Mouse (Mus musculus): Measurements from ENCODE around the gene Setd6. TPM values are rescaled to one million over a fixed set of nuclear protein-coding genes. Genes with fewer than 3 reads are reported as not detected.

Gene Setd6
- polyA plus RNA-seq, 1 experiment from 2014 or later = 19.3 TPM

DNA sequence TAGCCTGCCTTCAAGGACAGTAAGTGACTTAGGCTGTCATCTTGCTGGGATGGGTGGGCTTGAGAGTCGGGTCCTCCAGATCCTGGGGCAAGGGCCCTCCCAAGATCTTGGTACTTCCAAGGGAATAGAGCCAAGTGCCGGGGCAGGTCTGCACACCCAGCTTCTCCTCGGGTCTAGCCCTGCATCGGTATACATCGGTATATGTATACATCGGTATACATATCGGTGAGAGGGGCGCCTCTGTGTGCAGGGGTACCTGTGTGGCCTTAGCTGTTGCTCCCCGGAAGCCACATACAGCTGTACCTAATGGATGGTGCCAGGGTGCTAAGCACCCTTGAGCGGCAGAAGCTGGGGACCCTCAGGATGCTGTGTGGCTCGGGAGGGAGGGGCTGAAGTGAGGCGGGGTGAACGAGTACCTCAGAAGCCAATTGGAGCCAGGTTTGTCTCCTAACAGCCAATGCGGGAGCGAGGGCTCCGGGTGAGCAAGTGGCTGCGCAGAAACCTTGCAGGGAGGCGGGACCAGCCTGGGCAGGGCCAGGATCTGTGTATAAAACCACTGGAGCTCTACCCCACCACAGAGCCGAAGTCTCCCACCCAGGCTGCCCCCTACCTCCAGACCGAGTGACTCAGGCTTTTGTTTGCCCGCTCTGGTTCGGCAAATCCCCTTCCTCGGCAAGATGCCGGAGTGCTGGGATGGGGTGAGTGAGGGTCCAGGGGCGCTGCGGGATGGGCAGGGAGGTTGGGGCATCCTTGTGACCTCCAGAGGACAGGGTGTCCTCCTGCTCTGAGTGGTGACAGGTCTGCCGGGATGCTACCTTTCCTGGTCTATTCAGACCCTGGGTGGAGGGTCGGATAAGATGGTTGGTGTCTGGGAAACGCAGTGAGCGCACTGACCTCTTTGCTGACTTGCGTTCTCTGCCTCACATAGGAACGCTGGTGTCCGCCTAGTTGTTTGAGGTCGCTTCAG, 12.9 kb upstream of the Setd6 start:
- WGBS = 4% methylated on average over 34 of the region's 34 CpGs
- Histone ChIP-seq H3K4me1 (ENCODE audit: control insufficient read depth, insufficient read depth, low read length) (peaks cover 11% of the 10 kb centered on the region; the same call in 1 of the 2 replicates), H3K4me2 (ENCODE audit: low read depth) (peak overlapping the region; percentile 92), H3K27ac (ENCODE audit: low read depth, low read length) (0 out of 2 replicates have a peak overlapping the region, but pooled peaks have one; percentile 39), H3K36me3 (ENCODE audit: control insufficient read depth, insufficient read depth, low read length) (no peaks in the 10 kb centered on the region), H3K9ac (ENCODE audit: low read length) (peak overlapping the region; percentile 53), H3K27me3 (ENCODE audit: control insufficient read depth, insufficient read depth, low read length) (0 out of 2 replicates have a peak, but pooled peaks cover 2% of the 10 kb centered on the region), H3K4me3 (ENCODE audit: low read depth, low read length) (peak overlapping the region; percentile 66), H3K9me3 (ENCODE audit: control insufficient read depth, low read length) (no peaks in the 10 kb centered on the region)
- DNase-seq (ENCODE audit: low spot score) = peak; percentile 91
- ATAC-seq (ENCODE audit: insufficient read depth, low FRiP score, low TSS enrichment) = peak; percentile 95

GRCm38 (mm10) chr8:95703461-95704260, 12.0 kb upstream of the Setd6 start:
- 0 out of 2 replicates have a peak overlapping the region, but pooled peaks have one; percentile 27 for H3K27ac ChIP-seq (ENCODE audit: low read depth, low read length)
- H3K9me3 ChIP-seq (ENCODE audit: control insufficient read depth, low read length) = no peaks in the 10 kb centered on the region
- H3K4me1 ChIP-seq (ENCODE audit: control insufficient read depth, insufficient read depth, low read length) = peaks cover 11% of the 10 kb centered on the region; the same call in 1 of the 2 replicates
- peak overlapping the region; percentile 92 for H3K4me2 ChIP-seq (ENCODE audit: low read depth)
- peak overlapping the region; percentile 53 for H3K9ac ChIP-seq (ENCODE audit: low read length)
- peak; percentile 87 for DNase-seq (ENCODE audit: low spot score)
- H3K4me3 ChIP-seq (ENCODE audit: low read depth, low read length) = peak overlapping the region; percentile 66
- ATAC-seq (ENCODE audit: insufficient read depth, low FRiP score, low TSS enrichment) = peak; percentile 42
- H3K27me3 ChIP-seq (ENCODE audit: control insufficient read depth, insufficient read depth, low read length) = no peaks in the 10 kb centered on the region
- WGBS = 4% methylated on average over 15 of the region's 15 CpGs
- no peaks in the 10 kb centered on the region for H3K36me3 ChIP-seq (ENCODE audit: control insufficient read depth, insufficient read depth, low read length)

DNA sequence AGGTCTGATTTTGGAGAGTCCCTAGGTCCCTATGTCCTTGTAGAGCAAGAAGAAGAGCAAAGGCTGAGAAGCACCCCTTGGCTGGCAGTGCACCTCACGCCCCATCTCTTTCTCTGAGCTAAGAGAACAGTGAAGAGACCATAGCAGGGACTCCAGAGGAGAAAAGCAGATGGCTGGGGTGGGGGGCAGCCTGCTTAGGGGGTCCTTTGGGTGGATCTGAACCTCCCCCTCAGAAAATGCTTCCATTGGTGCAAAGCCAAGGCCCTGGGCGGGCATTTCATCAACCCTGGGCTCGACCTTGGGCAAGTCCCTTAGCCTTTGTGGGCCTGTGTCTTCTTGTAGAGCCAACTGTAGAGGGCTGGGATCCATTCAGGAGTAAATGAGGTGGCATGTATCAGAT, 11.1 kb upstream of the Setd6 start:
- Histone ChIP-seq H3K9me3 (ENCODE audit: control insufficient read depth, low read length) (no peaks in the 10 kb centered on the region), H3K27me3 (ENCODE audit: control insufficient read depth, insufficient read depth, low read length) (no peaks in the 10 kb centered on the region), H3K4me3 (ENCODE audit: low read depth, low read length) (no peak overlapping the region), H3K36me3 (ENCODE audit: control insufficient read depth, insufficient read depth, low read length) (no peaks in the 10 kb centered on the region), H3K4me2 (ENCODE audit: low read depth) (no peak overlapping the region), H3K27ac (ENCODE audit: low read depth, low read length) (no peak overlapping the region), H3K9ac (ENCODE audit: low read length) (no peak overlapping the region), H3K4me1 (ENCODE audit: control insufficient read depth, insufficient read depth, low read length) (peaks cover 11% of the 10 kb centered on the region; the same call in 1 of the 2 replicates)
- DNase-seq (ENCODE audit: low spot score) = no peak
- WGBS = 92% methylated on average over 3 of the region's 3 CpGs
- no peak for ATAC-seq (ENCODE audit: insufficient read depth, low FRiP score, low TSS enrichment)

DNA sequence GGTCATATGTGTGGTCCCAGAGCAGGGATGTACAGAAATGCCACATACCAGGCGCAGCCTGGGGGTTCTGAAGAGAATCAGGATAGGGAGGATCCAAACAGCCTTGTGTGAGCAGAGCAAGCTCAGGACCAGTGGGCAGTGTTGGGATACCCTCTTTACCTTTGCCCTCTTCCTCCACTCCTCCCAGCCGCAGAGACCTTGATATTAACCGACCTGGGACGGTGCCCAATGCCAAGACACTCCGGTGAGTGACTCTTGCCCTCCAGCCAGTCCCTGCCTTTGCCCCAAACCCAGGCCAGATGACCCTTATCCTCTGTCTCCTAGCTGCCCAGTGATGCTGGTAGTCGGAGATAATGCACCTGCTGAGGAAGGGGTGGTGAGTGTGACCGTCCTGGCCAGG, 6.1 kb upstream of the Setd6 start:
- Histone ChIP-seq H3K4me1 (ENCODE audit: control insufficient read depth, insufficient read depth, low read length) (no peaks in the 10 kb centered on the region), H3K4me2 (ENCODE audit: low read depth) (no peak overlapping the region), H3K27ac (ENCODE audit: low read depth, low read length) (no peak overlapping the region), H3K36me3 (ENCODE audit: control insufficient read depth, insufficient read depth, low read length) (no peaks in the 10 kb centered on the region), H3K4me3 (ENCODE audit: low read depth, low read length) (no peak overlapping the region), H3K9ac (ENCODE audit: low read length) (no peak overlapping the region), H3K9me3 (ENCODE audit: control insufficient read depth, low read length) (no peaks in the 10 kb centered on the region), H3K27me3 (ENCODE audit: control insufficient read depth, insufficient read depth, low read length) (no peaks in the 10 kb centered on the region)
- no peak for DNase-seq (ENCODE audit: low spot score)
- WGBS = 80% methylated on average over 7 of the region's 7 CpGs
- no peak for ATAC-seq (ENCODE audit: insufficient read depth, low FRiP score, low TSS enrichment)

DNA sequence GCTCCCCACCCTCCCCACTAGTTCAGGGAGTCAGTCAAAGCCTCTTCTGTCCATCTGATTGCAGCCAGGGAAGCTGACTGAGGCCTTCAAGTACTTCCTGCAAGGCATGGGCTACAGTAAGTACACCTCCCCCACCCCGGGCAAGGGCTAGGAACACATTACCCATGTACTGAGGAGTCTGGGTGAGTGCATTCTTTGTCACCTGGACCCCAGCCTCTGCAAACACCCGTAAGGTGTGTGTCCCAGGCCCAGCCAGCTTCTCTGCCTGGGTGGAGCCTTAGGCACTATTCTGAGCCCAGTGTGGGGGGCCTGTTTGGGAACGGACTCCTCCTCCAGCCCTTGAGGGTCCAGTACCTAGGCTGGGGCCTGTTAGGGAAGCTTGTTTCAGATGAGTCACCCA, 4.7 kb upstream of the Setd6 start:
- no peak for DNase-seq (ENCODE audit: low spot score)
- H3K4me1 ChIP-seq (ENCODE audit: control insufficient read depth, insufficient read depth, low read length) = peaks cover 3% of the 10 kb centered on the region

DNA sequence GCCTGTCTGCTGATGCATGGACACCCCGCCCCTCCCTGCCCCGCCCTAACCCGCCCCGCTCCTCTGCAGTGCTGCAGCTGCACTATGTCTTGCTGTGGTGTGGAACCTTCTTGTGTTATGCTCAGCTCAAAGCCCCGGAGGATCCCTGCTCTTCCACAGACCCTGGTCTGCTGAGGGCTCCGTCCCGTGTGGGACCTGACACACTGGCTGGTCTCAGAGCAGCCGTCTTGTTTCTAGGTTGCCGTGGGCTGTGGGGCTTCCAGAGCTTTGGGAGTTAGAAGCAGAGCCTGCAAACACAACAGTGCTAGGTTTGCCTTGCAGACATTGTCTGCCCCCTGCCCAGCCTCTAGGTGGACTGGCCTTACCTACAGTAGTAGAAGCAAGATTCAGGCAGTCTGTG, 3.3 kb upstream of the Setd6 start:
- 87% methylated on average over 9 of the region's 9 CpGs for WGBS
- H3K4me2 ChIP-seq (ENCODE audit: low read depth) = no peak overlapping the region
- H3K9ac ChIP-seq (ENCODE audit: low read length) = no peak overlapping the region
- DNase-seq (ENCODE audit: low spot score) (no peak), ATAC-seq (ENCODE audit: insufficient read depth, low FRiP score, low TSS enrichment) (no peak)
- no peaks in the 10 kb centered on the region for H3K9me3 ChIP-seq (ENCODE audit: control insufficient read depth, low read length)
- H3K27ac ChIP-seq (ENCODE audit: low read depth, low read length) = no peak overlapping the region
- H3K4me1 ChIP-seq (ENCODE audit: control insufficient read depth, insufficient read depth, low read length) = peaks cover 13% of the 10 kb centered on the region
- H3K4me3 ChIP-seq (ENCODE audit: low read depth, low read length) = no peak overlapping the region
- H3K36me3 ChIP-seq (ENCODE audit: control insufficient read depth, insufficient read depth, low read length) = no peaks in the 10 kb centered on the region
- no peaks in the 10 kb centered on the region for H3K27me3 ChIP-seq (ENCODE audit: control insufficient read depth, insufficient read depth, low read length)

More for the DNA sequence above, 4.7 kb upstream of the Setd6 start:
- no peak overlapping the region for H3K27ac ChIP-seq (ENCODE audit: low read depth, low read length)
- WGBS = 76% methylated on average over 3 of the region's 3 CpGs
- H3K9me3 ChIP-seq (ENCODE audit: control insufficient read depth, low read length) = no peaks in the 10 kb centered on the region
- ATAC-seq (ENCODE audit: insufficient read depth, low FRiP score, low TSS enrichment) = no peak
- H3K9ac ChIP-seq (ENCODE audit: low read length) = no peak overlapping the region
- no peak overlapping the region for H3K4me2 ChIP-seq (ENCODE audit: low read depth)
- no peak overlapping the region for H3K4me3 ChIP-seq (ENCODE audit: low read depth, low read length)
- no peaks in the 10 kb centered on the region for H3K36me3 ChIP-seq (ENCODE audit: control insufficient read depth, insufficient read depth, low read length)
- no peaks in the 10 kb centered on the region for H3K27me3 ChIP-seq (ENCODE audit: control insufficient read depth, insufficient read depth, low read length)

GRCm38 (mm10) chr8:95713100-95714010, 2.3 kb upstream of the Setd6 start:
- no peaks in the 10 kb centered on the region for H3K9me3 ChIP-seq (ENCODE audit: control insufficient read depth, low read length)
- no peak overlapping the region for H3K27ac ChIP-seq (ENCODE audit: low read depth, low read length)
- ATAC-seq (ENCODE audit: insufficient read depth, low FRiP score, low TSS enrichment) (peak; percentile 19; the same call in 1 of the 2 replicates), DNase-seq (ENCODE audit: low spot score) (peak; percentile 69)
- no peak overlapping the region for H3K4me3 ChIP-seq (ENCODE audit: low read depth, low read length)
- H3K27me3 ChIP-seq (ENCODE audit: control insufficient read depth, insufficient read depth, low read length) = no peaks in the 10 kb centered on the region
- H3K4me2 ChIP-seq (ENCODE audit: low read depth) = no peak overlapping the region
- H3K36me3 ChIP-seq (ENCODE audit: control insufficient read depth, insufficient read depth, low read length) = peaks cover 3% of the 10 kb centered on the region
- no peak overlapping the region for H3K9ac ChIP-seq (ENCODE audit: low read length)
- WGBS = 76% methylated on average over 18 of the region's 19 CpGs
- H3K4me1 ChIP-seq (ENCODE audit: control insufficient read depth, insufficient read depth, low read length) = peaks cover 13% of the 10 kb centered on the region

GRCm38 (mm10) chr8:95714367-95714766, 1.3 kb upstream of the Setd6 start:
- Histone ChIP-seq H3K4me2 (ENCODE audit: low read depth) (no peak overlapping the region), H3K36me3 (ENCODE audit: control insufficient read depth, insufficient read depth, low read length) (peaks cover 5% of the 10 kb centered on the region), H3K27ac (ENCODE audit: low read depth, low read length) (no peak overlapping the region), H3K27me3 (ENCODE audit: control insufficient read depth, insufficient read depth, low read length) (no peaks in the 10 kb centered on the region), H3K4me3 (ENCODE audit: low read depth, low read length) (no peak overlapping the region), H3K4me1 (ENCODE audit: control insufficient read depth, insufficient read depth, low read length) (peaks cover 13% of the 10 kb centered on the region), H3K9ac (ENCODE audit: low read length) (no peak overlapping the region), H3K9me3 (ENCODE audit: control insufficient read depth, low read length) (no peaks in the 10 kb centered on the region)
- ATAC-seq (ENCODE audit: insufficient read depth, low FRiP score, low TSS enrichment) (no peak), DNase-seq (ENCODE audit: low spot score) (no peak)
- 90% methylated on average over 4 of the region's 4 CpGs for WGBS
